Mouse (Mus musculus) megakaryocyte, adult 5-6 weeks (primary cell): ENCODE data around the gene Prr7. TPM values are rescaled to one million over a fixed set of nuclear protein-coding genes. Genes with fewer than 3 reads are reported as not detected.
"Not testable (repeated sequence)": the region's sequence is repeated elsewhere in the genome, so short reads cannot be mapped to it uniquely, and the experiment has no call there.

Source experiments
- ATAC-seq: 2 replicates; pipeline ENCODE4 v1.8.0; 2016; ENCODE audit warnings: mild to moderate bottlenecking, inconsistent platforms; ENCODE audit not compliant: poor library complexity, severe bottlenecking
- total RNA-seq, 2 experiments: library from RNA; stranded (forward) in 1 of 2; stranded (reverse) in 1 of 2; fragments of 153-499, 151-499 nt in 1 of 2; fragments of 221-1000, 200-1000 nt in 1 of 2; gene quantifications; 2 replicates each; pipeline versions ENCODE4 v1.2.3 to v1.2.4; 2015 to 2017

Gene Prr7
- total RNA-seq (2015) (1.1 and 1.2 TPM in 2 replicates), total RNA-seq (2017) (1.4 and 1.8 TPM in 2 replicates)

GRCm38 (mm10) chr13:55464027-55464884 lies at the start of gene Prr7:
Gene Prr7 (plus strand): TSS chr13:55464267.
- ATAC-seq, result peak; percentile 21; the same call in 1 of the 2 replicates

GRCm38 (mm10) chr13:55414743-55415380 lies 49.2 kb upstream of the Prr7 start, which contains the start of gene Pfn3:
Gene Pfn3 (minus strand): TSS chr13:55415232.
- no peak for ATAC-seq

- ATAC-seq, result peak; percentile 75
Observed at GRCm38 (mm10) chr13:55418004-55418403, 46.1 kb upstream of the Prr7 start.

GRCm38 (mm10) chr13:55419142-55419541 lies 44.9 kb upstream of the Prr7 start:
- no peak for ATAC-seq

GRCm38 (mm10) chr13:55420018-55420932 lies 43.8 kb upstream of the Prr7 start:
- ATAC-seq, result peak; percentile 16

- peak; percentile 80 for ATAC-seq
Observed at GRCm38 (mm10) chr13:55420933-55421800, 42.9 kb upstream of the Prr7 start.

- ATAC-seq, result no peak
Observed at GRCm38 (mm10) chr13:55426613-55427012, 37.5 kb upstream of the Prr7 start, which contains the start of gene F12. Gene F12 (minus strand): TSS chr13:55426793.

- peak; percentile 93 for ATAC-seq
Observed at GRCm38 (mm10) chr13:55429226-55429888, 34.7 kb upstream of the Prr7 start.

- no peak for ATAC-seq
Observed at GRCm38 (mm10) chr13:55430566-55430965, 33.5 kb upstream of the Prr7 start.

GRCm38 (mm10) chr13:55431889-55432685 lies 32.0 kb upstream of the Prr7 start:
- ATAC-seq, result peak; percentile 61

- ATAC-seq, result not testable (repeated sequence)
Observed at GRCm38 (mm10) chr13:55437111-55437629, 26.9 kb upstream of the Prr7 start.

GRCm38 (mm10) chr13:55443799-55444285 lies 20.2 kb upstream of the Prr7 start:
- ATAC-seq, result no peak

GRCm38 (mm10) chr13:55444286-55444936 lies 19.7 kb upstream of the Prr7 start:
- peak; percentile 28 for ATAC-seq

GRCm38 (mm10) chr13:55444937-55445315 lies 19.1 kb upstream of the Prr7 start, which contains the start of gene Grk6:
Gene Grk6 (plus strand): TSS chr13:55445072.
- peak; percentile 75 for ATAC-seq

GRCm38 (mm10) chr13:55445361-55446091 lies 18.5 kb upstream of the Prr7 start:
- ATAC-seq, result no peak

- no peak for ATAC-seq
Observed at GRCm38 (mm10) chr13:55446483-55447105, 17.5 kb upstream of the Prr7 start.
